Mouse (Mus musculus): ENCODE results near the gene Ssbp4. TPM values are rescaled to one million over a fixed set of nuclear protein-coding genes. Genes with fewer than 3 reads are reported as not detected.
A peak's percentile ranks its signal among the peaks of the same experiment; 100 is the strongest.

Ssbp4 gene
- polyA plus RNA-seq, 2 experiments = 36.3 to 49.5 TPM

DNA sequence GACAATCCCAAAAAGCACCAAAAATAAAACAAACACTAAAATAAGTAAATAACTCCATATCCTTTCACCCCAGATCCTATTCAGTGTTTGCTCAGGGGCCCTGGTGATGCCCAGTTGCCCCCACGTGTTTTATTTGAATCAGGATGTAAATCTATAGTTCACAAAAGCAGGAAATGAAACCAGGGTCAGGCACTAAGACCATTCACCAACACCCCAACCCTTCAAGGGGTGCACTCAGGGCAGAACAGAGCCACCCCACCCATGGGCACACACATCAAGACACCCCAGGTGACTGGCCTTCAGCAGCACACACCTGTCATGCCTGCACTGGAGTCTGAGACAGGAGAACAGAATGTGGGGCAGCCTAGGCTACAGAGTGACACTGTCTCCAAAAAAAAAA lies 45.4 kb upstream of the Ssbp4 start:
- Histone ChIP-seq H3K4me2 (ENCODE audit: low read depth) (no peak overlapping the region), H3K9ac (replicated peaks) (no peak overlapping the region), H3K36me3 (replicated peaks; ENCODE audit: control insufficient read depth, insufficient read depth, low read depth) (peaks cover 9% of the 10 kb centered on the region), H3K27ac (no peak overlapping the region), H3K4me1 (replicated peaks; ENCODE audit: control insufficient read depth in 2 of 2, insufficient read depth in 2 of 2, low read length in 1 of 2) (peaks cover 3 to 11% of the 10 kb centered on the region in 2 experiments; a peak in 3 of 4 replicates), H3K4me3 (ENCODE audit: insufficient read depth in 1 of 2, low read depth in 2 of 2, low read length in 2 of 2) (no peak overlapping the region), H3K9me3 (ENCODE audit: control insufficient read depth, low read length) (no peaks in the 10 kb centered on the region), H3K27me3 (ENCODE audit: control insufficient read depth, insufficient read depth, low read length) (no peaks in the 10 kb centered on the region)
- WGBS (ENCODE audit: insufficient replicate concordance) = 24% methylated on average over 1 of the region's 1 CpGs
- no peak for TF ChIP-seq CTCF (IDR thresholded peaks at IDR 0.05; ENCODE audit: low read depth)
- TF ChIP-seq EP300 (IDR thresholded peaks at IDR 0.05; ENCODE audit: low read depth) = no peak
- no peak for DNase-seq (ENCODE audit: low read depth in 3 of 3, low spot score in 3 of 3)
- ATAC-seq (ENCODE audit: insufficient read depth) = no peak

DNA sequence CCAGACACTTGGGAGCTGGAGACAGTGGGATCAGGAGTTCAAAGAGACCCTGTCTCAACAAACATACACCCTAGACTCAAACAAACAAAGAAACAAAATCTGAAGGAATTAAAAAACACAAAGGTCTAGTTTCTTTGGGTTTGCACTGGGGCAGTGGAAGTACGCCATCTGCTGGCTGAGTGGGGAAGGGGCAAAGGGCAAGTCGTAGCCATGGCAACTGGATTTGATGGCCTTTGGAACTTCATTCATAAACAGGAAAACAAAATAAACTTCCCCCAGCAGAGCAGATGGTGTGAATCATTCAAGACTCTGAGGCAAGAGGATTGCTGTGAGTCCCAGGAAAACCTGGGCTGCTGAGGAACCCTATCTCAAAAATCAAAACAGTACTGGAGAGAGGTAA lies 44.6 kb upstream of the Ssbp4 start:
- H3K27ac ChIP-seq = no peak overlapping the region
- TF ChIP-seq EP300 (IDR thresholded peaks at IDR 0.05; ENCODE audit: low read depth) = no peak
- TF ChIP-seq CTCF (IDR thresholded peaks at IDR 0.05; ENCODE audit: low read depth) = peak; percentile 93
- no peaks in the 10 kb centered on the region for H3K9me3 ChIP-seq (ENCODE audit: control insufficient read depth, low read length)
- DNase-seq (ENCODE audit: low read depth in 3 of 3, low spot score in 3 of 3) (no peak), ATAC-seq (ENCODE audit: insufficient read depth) (no peak)
- H3K27me3 ChIP-seq (ENCODE audit: control insufficient read depth, insufficient read depth, low read length) = no peaks in the 10 kb centered on the region
- H3K4me1 ChIP-seq (replicated peaks; ENCODE audit: control insufficient read depth in 2 of 2, insufficient read depth in 2 of 2, low read length in 1 of 2) = peaks cover 3 to 4% of the 10 kb centered on the region in 2 experiments; a peak in 2 of 4 replicates
- H3K4me2 ChIP-seq (ENCODE audit: low read depth) = no peak overlapping the region
- H3K9ac ChIP-seq (replicated peaks) = no peak overlapping the region
- H3K4me3 ChIP-seq (ENCODE audit: insufficient read depth in 1 of 2, low read depth in 2 of 2, low read length in 2 of 2) = no peak overlapping the region
- WGBS (ENCODE audit: insufficient replicate concordance) = 35% methylated on average over 2 of the region's 2 CpGs
- peaks cover 9% of the 10 kb centered on the region for H3K36me3 ChIP-seq (replicated peaks; ENCODE audit: control insufficient read depth, insufficient read depth, low read depth)

DNA sequence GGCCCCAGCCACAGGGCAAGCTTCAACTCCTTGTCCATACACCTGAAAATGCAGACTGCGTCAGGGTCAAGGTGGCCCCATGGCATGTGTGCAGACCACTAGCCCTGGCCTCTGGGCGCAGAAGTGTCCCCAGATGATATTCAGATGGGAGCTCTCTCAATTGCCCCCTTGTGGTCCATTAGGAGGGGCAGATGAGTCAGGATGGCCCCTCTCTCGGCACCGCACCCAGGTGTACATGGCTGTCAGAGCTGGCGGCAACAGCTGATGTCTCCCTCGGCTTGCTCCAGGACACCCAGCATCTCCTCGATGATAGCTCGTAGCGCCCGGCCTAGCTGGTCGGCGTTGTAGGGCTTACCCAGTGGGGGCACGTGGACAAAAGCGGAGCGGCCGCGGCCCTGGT lies 41.7 kb upstream of the Ssbp4 start:
- no peak overlapping the region for H3K27ac ChIP-seq
- H3K4me3 ChIP-seq (ENCODE audit: insufficient read depth in 1 of 2, low read depth in 2 of 2, low read length in 2 of 2) = no peak overlapping the region
- DNase-seq (ENCODE audit: low read depth in 3 of 3, low spot score in 3 of 3) (no peak), ATAC-seq (ENCODE audit: insufficient read depth) (no peak)
- 89% methylated on average over 17 of the region's 17 CpGs for WGBS (ENCODE audit: insufficient replicate concordance)
- no peak overlapping the region for H3K4me2 ChIP-seq (ENCODE audit: low read depth)
- peaks cover 6 to 10% of the 10 kb centered on the region in 2 experiments; a peak in 2 of 4 replicates for H3K4me1 ChIP-seq (replicated peaks; ENCODE audit: control insufficient read depth in 2 of 2, insufficient read depth in 2 of 2, low read length in 1 of 2)
- H3K9me3 ChIP-seq (ENCODE audit: control insufficient read depth, low read length) = no peaks in the 10 kb centered on the region
- TF ChIP-seq CTCF (IDR thresholded peaks at IDR 0.05; ENCODE audit: low read depth) (no peak), EP300 (IDR thresholded peaks at IDR 0.05; ENCODE audit: low read depth) (no peak)
- H3K27me3 ChIP-seq (ENCODE audit: control insufficient read depth, insufficient read depth, low read length) = no peaks in the 10 kb centered on the region
- no peak overlapping the region for H3K9ac ChIP-seq (replicated peaks)
- H3K36me3 ChIP-seq (replicated peaks; ENCODE audit: control insufficient read depth, insufficient read depth, low read depth) = peaks cover 9% of the 10 kb centered on the region

DNA sequence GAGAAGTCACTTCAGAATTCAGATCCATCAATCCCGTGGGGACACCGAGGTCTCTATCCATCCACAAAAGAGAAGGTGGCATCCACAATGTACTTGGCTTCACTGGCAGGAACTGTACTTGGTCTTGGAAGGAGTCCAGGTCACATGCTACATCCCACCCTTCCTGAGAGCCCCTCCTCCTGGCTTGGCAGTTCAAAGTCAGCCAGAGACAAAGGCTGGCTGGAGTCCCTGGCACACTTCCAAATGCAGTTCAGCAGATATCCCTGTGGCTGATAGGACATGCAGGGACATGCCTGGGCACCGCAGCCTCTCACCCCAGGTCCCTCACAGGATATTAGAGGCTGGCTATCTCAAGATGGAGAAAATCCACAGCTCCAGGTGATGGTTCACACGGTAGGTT lies 40.7 kb upstream of the Ssbp4 start:
- no peak overlapping the region for H3K9ac ChIP-seq (replicated peaks)
- DNase-seq (ENCODE audit: low read depth in 3 of 3, low spot score in 3 of 3) (no peak), ATAC-seq (ENCODE audit: insufficient read depth) (no peak)
- no peaks in the 10 kb centered on the region for H3K27me3 ChIP-seq (ENCODE audit: control insufficient read depth, insufficient read depth, low read length)
- WGBS (ENCODE audit: insufficient replicate concordance) = 66% methylated on average over 4 of the region's 4 CpGs
- peaks cover 9% of the 10 kb centered on the region for H3K36me3 ChIP-seq (replicated peaks; ENCODE audit: control insufficient read depth, insufficient read depth, low read depth)
- H3K9me3 ChIP-seq (ENCODE audit: control insufficient read depth, low read length) = no peaks in the 10 kb centered on the region
- no peak for TF ChIP-seq EP300 (IDR thresholded peaks at IDR 0.05; ENCODE audit: low read depth)
- TF ChIP-seq CTCF (IDR thresholded peaks at IDR 0.05; ENCODE audit: low read depth) = no peak
- H3K4me1 ChIP-seq (replicated peaks; ENCODE audit: control insufficient read depth in 2 of 2, insufficient read depth in 2 of 2, low read length in 1 of 2) = peaks cover 6 to 10% of the 10 kb centered on the region in 2 experiments; a peak in 2 of 4 replicates
- no peak overlapping the region for H3K4me2 ChIP-seq (ENCODE audit: low read depth)
- no peak overlapping the region for H3K4me3 ChIP-seq (ENCODE audit: insufficient read depth in 1 of 2, low read depth in 2 of 2, low read length in 2 of 2)
- H3K27ac ChIP-seq = no peak overlapping the region

DNA sequence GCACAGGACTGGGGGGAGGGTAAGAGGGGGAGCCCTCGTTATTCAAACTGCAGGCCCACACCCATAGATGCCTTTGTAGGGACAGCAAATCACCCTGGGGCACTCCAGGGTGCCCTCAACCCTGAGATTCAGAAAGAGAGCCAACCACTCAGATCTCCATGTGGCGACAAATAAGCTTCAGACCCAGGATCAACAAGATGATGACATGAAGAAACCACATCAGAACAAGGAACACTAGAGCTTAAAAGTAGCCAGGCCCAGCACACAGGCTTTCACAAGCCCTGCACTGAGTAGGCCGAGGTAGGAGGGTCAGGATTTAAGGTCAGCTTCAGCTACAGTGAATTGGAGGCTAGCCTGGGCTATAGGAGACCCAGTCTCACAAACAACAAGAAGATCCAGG lies 40.2 kb upstream of the Ssbp4 start:
- peaks cover 9% of the 10 kb centered on the region for H3K36me3 ChIP-seq (replicated peaks; ENCODE audit: control insufficient read depth, insufficient read depth, low read depth)
- DNase-seq (ENCODE audit: low read depth in 3 of 3, low spot score in 3 of 3) (no peak), ATAC-seq (ENCODE audit: insufficient read depth) (no peak)
- 56% methylated on average over 3 of the region's 3 CpGs for WGBS (ENCODE audit: insufficient replicate concordance)
- H3K4me2 ChIP-seq (ENCODE audit: low read depth) = no peak overlapping the region
- H3K27me3 ChIP-seq (ENCODE audit: control insufficient read depth, insufficient read depth, low read length) = no peaks in the 10 kb centered on the region
- no peak overlapping the region for H3K9ac ChIP-seq (replicated peaks)
- H3K9me3 ChIP-seq (ENCODE audit: control insufficient read depth, low read length) = no peaks in the 10 kb centered on the region
- TF ChIP-seq EP300 (IDR thresholded peaks at IDR 0.05; ENCODE audit: low read depth) = no peak
- no peak for TF ChIP-seq CTCF (IDR thresholded peaks at IDR 0.05; ENCODE audit: low read depth)
- H3K4me1 ChIP-seq (replicated peaks; ENCODE audit: control insufficient read depth in 2 of 2, insufficient read depth in 2 of 2, low read length in 1 of 2) = peaks cover 6 to 10% of the 10 kb centered on the region in 2 experiments; a peak in 2 of 4 replicates
- no peak overlapping the region for H3K4me3 ChIP-seq (ENCODE audit: insufficient read depth in 1 of 2, low read depth in 2 of 2, low read length in 2 of 2)
- no peak overlapping the region for H3K27ac ChIP-seq
